32 mouse cellular contexts compared by ENCODE assay signal in genomic region chr6:29322735-29323134, GRCm38 (mm10). TPM values are rescaled to one million over a fixed set of nuclear protein-coding genes. Genes with fewer than 3 reads are reported as not detected.
DNase-seq lines count a peak whose midpoint lies in the region; ATAC-seq lines count a peak whose summit lies in the region.
"Had no signal": no experiment of that assay in that cellular context is flagged by ENCODE, and none has a peak within 500 bp of the region (broad histone marks: within the 10 kb centered on the region; RNA-seq: fewer than 3 reads in every experiment).

No protein-coding gene starts in this region.

- no peak overlapping the region for H3K9ac ChIP-seq in hindbrain, embryonic 16.5 days (ENCODE audit: low read depth, low read length)
- H3K9ac ChIP-seq: forebrain, postnatal 0 days; heart, embryonic 12.5 days; heart, embryonic 15.5 days; hindbrain, embryonic 14.5 days had no signal

- no peak overlapping the region for H3K27ac ChIP-seq in hindbrain, embryonic 16.5 days (ENCODE audit: low read depth, low read length)
- H3K27ac ChIP-seq: gastrocnemius, adult 2 months; heart, embryonic 15.5 days; hindbrain, embryonic 14.5 days had no signal

- 82% methylated on average over 4 of the region's 4 CpGs for WGBS in hindbrain, embryonic 16.5 days

- 0 out of 2 replicates have a peak, but pooled peaks have one; percentile 27 for ATAC-seq in common myeloid progenitor, adult 5-6 weeks (replicated peaks; ENCODE audit: low read depth, poor library complexity, severe bottlenecking)
- ATAC-seq in megakaryocyte progenitor cell, adult 5-6 weeks (replicated peaks; ENCODE audit: poor library complexity): 0 out of 2 replicates have a peak, but pooled peaks have one; percentile 34
- no peak for ATAC-seq in hindbrain, embryonic 16.5 days
- ATAC-seq: forebrain, embryonic 14.5 days; forebrain, postnatal 0 days; intestine, postnatal 0 days had no signal

- no peak overlapping the region for H3K4me2 ChIP-seq in hindbrain, embryonic 16.5 days (ENCODE audit: low read length)
- H3K4me2 ChIP-seq: heart, embryonic 12.5 days; heart, embryonic 15.5 days; hindbrain, embryonic 14.5 days had no signal

- H3K27me3 ChIP-seq in hindbrain, embryonic 16.5 days (replicated peaks; ENCODE audit: control insufficient read depth, insufficient read depth, low read length): no peaks in the 10 kb centered on the region
- H3K27me3 ChIP-seq: heart, embryonic 12.5 days; heart, embryonic 15.5 days had no signal

- no peaks in the 10 kb centered on the region for H3K9me3 ChIP-seq in hindbrain, embryonic 16.5 days (ENCODE audit: control insufficient read depth, low read length)
- H3K9me3 ChIP-seq: G1E; heart, embryonic 12.5 days; heart, embryonic 15.5 days had no signal

- DNase-seq in 416B (ENCODE audit: low read depth) (peak; percentile 54), A20 (ENCODE audit: low read depth, low spot score) (peak; percentile 45)
- DNase-seq in cerebellum, postnatal 4 days (ENCODE audit: low spot score in 2 of 2): no peak
- DNase-seq in cerebellum, adult 18-20 months: no peak
- DNase-seq: adrenal gland, adult 8-10 months; adrenal gland, postnatal 25 days; B cell, adult 2 months; cerebellum, adult 2 months; cerebellum, adult 9-11 months; cerebellum, postnatal 25 days; forebrain, postnatal 0 days; gastrocnemius, adult 2 months; gastrocnemius, postnatal 14 days; heart, adult 18-20 months; heart, postnatal 10 days; heart, postnatal 4 days; kidney, adult 2 months had no signal

- H3K4me3 ChIP-seq in hindbrain, embryonic 16.5 days (ENCODE audit: low read length): no peak overlapping the region
- H3K4me3 ChIP-seq: gastrocnemius, adult 2 months; heart, embryonic 12.5 days; heart, embryonic 15.5 days had no signal

- H3K36me3 ChIP-seq in hindbrain, embryonic 16.5 days (ENCODE audit: control insufficient read depth, insufficient read depth, low read length): no peaks in the 10 kb centered on the region
- H3K36me3 ChIP-seq: G1E; heart, embryonic 12.5 days; heart, embryonic 15.5 days had no signal

- H3K4me1 ChIP-seq in hindbrain, embryonic 16.5 days (ENCODE audit: control insufficient read depth, insufficient read depth, low read depth, low read length): no peaks in the 10 kb centered on the region

RNA-seq across cellular contexts. Expression of gene Fam71f1, which starts 3.8 kb away (rescaled TPM):
- total RNA-seq in common myeloid progenitor, adult 5-6 weeks (2017): not detected in 2 replicates
- not detected in 2 replicates for total RNA-seq in megakaryocyte progenitor cell, adult 5-6 weeks (2015)
- not detected in 2 replicates for total RNA-seq in megakaryocyte progenitor cell, adult 5-6 weeks (2017)
- not detected in 2 replicates for polyA plus RNA-seq in hindbrain, embryonic 16.5 days (2015; fragmentation: Nextera tagmentation; extraction: Ambion mirVana)
- total RNA-seq: adrenal gland, adult 8-10 months; adrenal gland, postnatal 25 days; forebrain, postnatal 0 days; gastrocnemius, adult 2 months; gastrocnemius, postnatal 14 days; gastrocnemius, postnatal 4 days; heart, adult 18-20 months; heart, postnatal 10 days; heart, postnatal 4 days had no signal
- polyA plus RNA-seq: brain, embryonic 14.5 days; cerebellum, adult 2 months; embryonic facial prominence, embryonic 11.5 days; forebrain, embryonic 11.5 days; forebrain, embryonic 14.5 days; forebrain, postnatal 0 days; frontal cortex, adult 2 months; G1E; hindbrain, embryonic 11.5 days; hindbrain, embryonic 14.5 days; intestine, postnatal 0 days had no signal

RNA-seq across cellular contexts. Expression of gene Calu, which starts 25.1 kb away (rescaled TPM):
- total RNA-seq in common myeloid progenitor, adult 5-6 weeks (2017): 138 and 159 TPM in 2 replicates
- total RNA-seq in megakaryocyte progenitor cell, adult 5-6 weeks (2015): 84.9 and 85.3 TPM in 2 replicates
- total RNA-seq in megakaryocyte progenitor cell, adult 5-6 weeks (2017): 211 TPM in 2 replicates
- polyA plus RNA-seq in hindbrain, embryonic 16.5 days (2015; fragmentation: Nextera tagmentation; extraction: Ambion mirVana): 166 and 187 TPM in 2 replicates

RNA-seq across cellular contexts. Expression of gene Fam71f2, which starts 43.3 kb away (rescaled TPM):
- not detected in 2 replicates for total RNA-seq in common myeloid progenitor, adult 5-6 weeks (2017)
- 1.1 TPM in 1 of 2 replicates, not detected in the other for total RNA-seq in megakaryocyte progenitor cell, adult 5-6 weeks (2015)
- total RNA-seq in megakaryocyte progenitor cell, adult 5-6 weeks (2017): 0.68 TPM in 1 of 2 replicates, not detected in the other
- 0.34 and 0.41 TPM in 2 replicates for polyA plus RNA-seq in hindbrain, embryonic 16.5 days (2015; fragmentation: Nextera tagmentation; extraction: Ambion mirVana)
- total RNA-seq: heart, adult 18-20 months; heart, postnatal 10 days had no signal
- polyA plus RNA-seq: G1E; intestine, postnatal 0 days had no signal

RNA-seq across cellular contexts. Expression of gene Hilpda, which starts 50.4 kb away (rescaled TPM):
- 13.0 and 15.4 TPM in 2 replicates for total RNA-seq in common myeloid progenitor, adult 5-6 weeks (2017)
- 14.3 and 17.8 TPM in 2 replicates for total RNA-seq in megakaryocyte progenitor cell, adult 5-6 weeks (2015)
- total RNA-seq in megakaryocyte progenitor cell, adult 5-6 weeks (2017): 7.1 and 10.9 TPM in 2 replicates
- polyA plus RNA-seq in hindbrain, embryonic 16.5 days (2015; fragmentation: Nextera tagmentation; extraction: Ambion mirVana): 31.1 and 31.3 TPM in 2 replicates

Comparison
In these comparisons a context has a peak if more than half of its experiments do, and no peak if none do; other contexts are left out.
1. DNase-seq: peak in 416B (single experiment) and A20 (single experiment); none in cerebellum, postnatal 4 days (0 of 2) and cerebellum, adult 18-20 months (0 of 2).